8 mouse cellular contexts compared by ENCODE assay signal in genomic region chr8:46209057-46209456, GRCm38 (mm10). TPM values are rescaled to one million over a fixed set of nuclear protein-coding genes. Genes with fewer than 3 reads are reported as not detected.
DNase-seq lines count a peak whose midpoint lies in the region; ATAC-seq lines count a peak whose summit lies in the region.

No protein-coding gene starts in this region.

- peak overlapping the region; percentile 85 for H3K4me3 ChIP-seq in kidney, embryonic 14.5 days (ENCODE audit: low read length)
- H3K4me3 ChIP-seq in forebrain, embryonic 15.5 days: peak overlapping the region; percentile 80
- H3K4me3 ChIP-seq in stomach, embryonic 14.5 days (ENCODE audit: low read depth, low read length): peak overlapping the region; percentile 79; the same call in 1 of the 2 replicates

- peaks cover 50% of the 10 kb centered on the region for H3K36me3 ChIP-seq in kidney, embryonic 14.5 days (ENCODE audit: control insufficient read depth, insufficient read depth, low read length)
- H3K36me3 ChIP-seq in forebrain, embryonic 15.5 days: peaks cover 46% of the 10 kb centered on the region
- H3K36me3 ChIP-seq in stomach, embryonic 14.5 days (ENCODE audit: control insufficient read depth, insufficient read depth, low read length): peaks cover 50% of the 10 kb centered on the region

- peaks cover 17% of the 10 kb centered on the region for H3K4me1 ChIP-seq in kidney, embryonic 14.5 days (ENCODE audit: control insufficient read depth, insufficient read depth, low read length)
- H3K4me1 ChIP-seq in forebrain, embryonic 15.5 days: peaks cover 38% of the 10 kb centered on the region
- peaks cover 19% of the 10 kb centered on the region for H3K4me1 ChIP-seq in stomach, embryonic 14.5 days (ENCODE audit: control insufficient read depth, insufficient read depth, low read length)

- no peaks in the 10 kb centered on the region for H3K27me3 ChIP-seq in kidney, embryonic 14.5 days (ENCODE audit: control insufficient read depth, insufficient read depth, low read length)
- H3K27me3 ChIP-seq in forebrain, embryonic 15.5 days: no peaks in the 10 kb centered on the region
- H3K27me3 ChIP-seq in stomach, embryonic 14.5 days (ENCODE audit: control insufficient read depth, insufficient read depth, low read length): no peaks in the 10 kb centered on the region

- 85% methylated on average over 15 of the region's 15 CpGs for WGBS in kidney, embryonic 14.5 days
- 75% methylated on average over 15 of the region's 15 CpGs for WGBS in forebrain, embryonic 15.5 days
- 78% methylated on average over 15 of the region's 15 CpGs for WGBS in stomach, embryonic 14.5 days

- no peak overlapping the region for H3K27ac ChIP-seq in kidney, embryonic 14.5 days (ENCODE audit: low read depth, low read length)
- H3K27ac ChIP-seq in forebrain, embryonic 15.5 days (replicated peaks): 0 out of 2 replicates have a peak overlapping the region, but pooled peaks have one; percentile 7
- no peak overlapping the region for H3K27ac ChIP-seq in stomach, embryonic 14.5 days (ENCODE audit: low read length)

- H3K9ac ChIP-seq in kidney, embryonic 14.5 days (ENCODE audit: low read depth, low read length): 0 out of 2 replicates have a peak overlapping the region, but pooled peaks have one; percentile 12
- H3K9ac ChIP-seq in forebrain, embryonic 15.5 days (replicated peaks): peak overlapping the region; percentile 96
- 0 out of 2 replicates have a peak overlapping the region, but pooled peaks have one; percentile 87 for H3K9ac ChIP-seq in stomach, embryonic 14.5 days (replicated peaks; ENCODE audit: low read depth, low read length)

- H3K4me2 ChIP-seq in kidney, embryonic 14.5 days (replicated peaks; ENCODE audit: low read depth, low read length): peak overlapping the region; percentile 84
- H3K4me2 ChIP-seq in forebrain, embryonic 15.5 days (replicated peaks): peak overlapping the region; percentile 88
- peak overlapping the region; percentile 82 for H3K4me2 ChIP-seq in stomach, embryonic 14.5 days (replicated peaks; ENCODE audit: low read depth, low read length)

- no peaks in the 10 kb centered on the region for H3K9me3 ChIP-seq in kidney, embryonic 14.5 days (ENCODE audit: control insufficient read depth, low read length)
- H3K9me3 ChIP-seq in forebrain, embryonic 15.5 days: no peaks in the 10 kb centered on the region
- H3K9me3 ChIP-seq in stomach, embryonic 14.5 days (ENCODE audit: control insufficient read depth, low read depth, low read length): no peaks in the 10 kb centered on the region

- no peak for ATAC-seq in kidney, embryonic 14.5 days (ENCODE audit: low FRiP score, low TSS enrichment)
- ATAC-seq in forebrain, embryonic 15.5 days (replicated peaks): no peak
- no peak for ATAC-seq in stomach, embryonic 14.5 days (ENCODE audit: insufficient number of reproducible peaks, insufficient read depth, low FRiP score, low read depth)
- ATAC-seq in monocyte, adult 5-6 weeks (replicated peaks; ENCODE audit: insufficient number of reproducible peaks, low FRiP score, low TSS enrichment, poor library complexity, severe bottlenecking): no peak

- DNase-seq in kidney, postnatal 14 days: no peak
- peak; percentile 41 for DNase-seq in Muller cell, postnatal 12 days (ENCODE audit: inconsistent ontology term)
- peak; percentile 14 to 29 for DNase-seq in kidney, postnatal 4 days
- DNase-seq in layer of hippocampus, adult 11-12 months (ENCODE audit: low spot score): no peak

RNA-seq across cellular contexts. Expression of gene Slc25a4, which starts 2.0 kb away (rescaled TPM):
- polyA plus RNA-seq in kidney, embryonic 14.5 days (2014; fragmentation: Nextera tagmentation; extraction: Ambion mirVana): 535 and 564 TPM in 2 replicates
- 656 and 691 TPM in 2 replicates for polyA plus RNA-seq in forebrain, embryonic 15.5 days (2015; fragmentation: Nextera tagmentation; extraction: Ambion mirVana)
- polyA plus RNA-seq in stomach, embryonic 14.5 days (2014; fragmentation: Nextera tagmentation; extraction: Ambion mirVana): 480 and 481 TPM in 2 replicates
- total RNA-seq in monocyte, adult 5-6 weeks (2017): 25.8 to 40.1 TPM (median 26.8 TPM) in 3 replicates

RNA-seq across cellular contexts. Expression of gene Snx25, which starts 57.1 kb away (rescaled TPM):
- 7.4 and 9.0 TPM in 2 replicates for polyA plus RNA-seq in kidney, embryonic 14.5 days (2014; fragmentation: Nextera tagmentation; extraction: Ambion mirVana)
- polyA plus RNA-seq in forebrain, embryonic 15.5 days (2015; fragmentation: Nextera tagmentation; extraction: Ambion mirVana): 4.8 and 5.7 TPM in 2 replicates
- polyA plus RNA-seq in stomach, embryonic 14.5 days (2014; fragmentation: Nextera tagmentation; extraction: Ambion mirVana): 8.8 and 9.0 TPM in 2 replicates
- total RNA-seq in monocyte, adult 5-6 weeks (2017): 10.2 to 20.5 TPM (median 15.1 TPM) in 3 replicates

RNA-seq across cellular contexts. Expression of gene Cfap97, which starts 57.5 kb away (rescaled TPM):
- polyA plus RNA-seq in kidney, embryonic 14.5 days (2014; fragmentation: Nextera tagmentation; extraction: Ambion mirVana): 28.8 and 30.9 TPM in 2 replicates
- 23.1 and 24.3 TPM in 2 replicates for polyA plus RNA-seq in forebrain, embryonic 15.5 days (2015; fragmentation: Nextera tagmentation; extraction: Ambion mirVana)
- polyA plus RNA-seq in stomach, embryonic 14.5 days (2014; fragmentation: Nextera tagmentation; extraction: Ambion mirVana): 24.0 and 25.2 TPM in 2 replicates
- 16.0 to 30.9 TPM (median 23.5 TPM) in 3 replicates for total RNA-seq in monocyte, adult 5-6 weeks (2017)

Comparison
In these comparisons a context has a peak if more than half of its experiments do, and no peak if none do; other contexts are left out.
1. DNase-seq: peak in Muller cell, postnatal 12 days (single experiment) and kidney, postnatal 4 days (2 of 2); none in kidney, postnatal 14 days (single experiment) and layer of hippocampus, adult 11-12 months (single experiment).
2. H3K9ac ChIP-seq: peak in every context shown above with its lines; median percentile 96 in forebrain, embryonic 15.5 days; 87 in stomach, embryonic 14.5 days; 12 in kidney, embryonic 14.5 days.
3. Peak in every context shown above with its lines, with median percentiles within 50 percentile points of each other: H3K4me2 ChIP-seq and H3K4me3 ChIP-seq.